Mouse (Mus musculus) lung, postnatal 0 days (tissue): ENCODE data around the gene Slc9a9. TPM values are rescaled to one million over a fixed set of nuclear protein-coding genes. Genes with fewer than 3 reads are reported as not detected.

Source experiments
- ATAC-seq: fragments of 200-750 bp; cut with Nextera tagmentation; 2 replicates; pipeline ENCODE4 v1.8.0; 2017; ENCODE audit warnings: moderate library complexity
- DNase-seq: peaks from one replicate; pipeline ENCODE4 v3.0.0-alpha.2; 2016; ENCODE audit warnings: low spot score
- H3K27ac ChIP-seq: fragments of 300-500 bp; sonication (generic); 2 replicates; pipeline ENCODE4 v1.5.1; 2014; ENCODE audit warnings: antibody characterized with exemption, mild to moderate bottlenecking, low read length, mixed read lengths
- H3K27me3 ChIP-seq: fragments of 300-500 bp; sonication (generic); replicated peaks from 2 replicates; pipeline ENCODE4 v1.6.1; 2014; ENCODE audit warnings: low read length, mixed read lengths; ENCODE audit not compliant: insufficient read depth
- H3K36me3 ChIP-seq: fragments of 300-500 bp; sonication (generic); 2 replicates; pipeline ENCODE4 v1.6.1; 2014; ENCODE audit warnings: low read length, mixed read lengths; ENCODE audit not compliant: insufficient read depth
- H3K4me1 ChIP-seq: fragments of 300-500 bp; sonication (generic); 2 replicates; pipeline ENCODE4 v1.6.1; 2014; ENCODE audit warnings: antibody characterized with exemption, low read depth, low read length, mixed read lengths; ENCODE audit not compliant: insufficient read depth
- H3K4me2 ChIP-seq: fragments of 300-500 bp; sonication (generic); replicated peaks from 2 replicates; pipeline ENCODE4 v1.6.1; 2014; ENCODE audit warnings: low read depth, mild to moderate bottlenecking, low read length, moderate library complexity, mixed read lengths
- H3K4me3 ChIP-seq: fragments of 300-500 bp; sonication (generic); 2 replicates; pipeline ENCODE4 v1.5.1; 2014; ENCODE audit warnings: low read depth, low read length
- H3K9ac ChIP-seq: fragments of 300-500 bp; sonication (generic); replicated peaks from 2 replicates; pipeline ENCODE4 v1.6.1; 2014; ENCODE audit warnings: low read depth, mild to moderate bottlenecking
- H3K9me3 ChIP-seq: fragments of 300-500 bp; sonication (generic); 2 replicates; pipeline ENCODE4 v1.6.1; 2016; ENCODE audit warnings: low read length, mixed read lengths
- CTCF ChIP-seq: IDR thresholded peaks from 2 replicates; pipeline ENCODE4 v1.5.1; 2016; ENCODE audit warnings: antibody characterized with exemption, mild to moderate bottlenecking
- EP300 ChIP-seq: IDR thresholded peaks from 2 replicates; pipeline ENCODE4 v1.6.1; 2016; ENCODE audit warnings: antibody characterized with exemption, mild to moderate bottlenecking, control low read depth
- WGBS: fragments of 180-500 bp; shearing (Covaris S2); extraction: QIAGEN DNeasy Blood & Tissue Kit; methylation state at CpG from one replicate; pipeline ENCODE4 v1.1.7; 2014; 5-methylcytosine and 5-hydroxymethylcytosine counted together
- polyA plus RNA-seq: library from polyadenylated mRNA; unstranded; fragments of >200 nt; fragmentation: Nextera tagmentation; extraction: Ambion mirVana; gene quantifications from 2 replicates; pipeline ENCODE4 v1.2.1, GENCODE M21; 2015

The Slc9a9 gene
- polyA plus RNA-seq, 1 experiment from 2014 or later = 3.7 TPM

GRCm38 (mm10) chr9:95127774-95128173 lies 458.1 kb downstream of the Slc9a9 start:
- Histone ChIP-seq H3K27me3 (no peaks in the 10 kb centered on the region), H3K4me1 (no peaks in the 10 kb centered on the region), H3K4me2 (no peak overlapping the region), H3K36me3 (no peaks in the 10 kb centered on the region), H3K9ac (no peak overlapping the region), H3K4me3 (no peak overlapping the region), H3K27ac (no peak overlapping the region), H3K9me3 (no peaks in the 10 kb centered on the region)
- ATAC-seq (no peak), DNase-seq (peak; percentile 18)
- WGBS = 53% methylated on average over 2 of the region's 2 CpGs
- TF ChIP-seq CTCF (no peak), EP300 (peak; percentile 30; the same call in 1 of the 2 replicates)

- H3K4me2 ChIP-seq = no peak overlapping the region
- no peak overlapping the region for H3K4me3 ChIP-seq
- 72% methylated on average over 10 of the region's 10 CpGs for whole genome bisulfite sequencing
- no peak for TF ChIP-seq CTCF
- peak; percentile 25; the same call in 1 of the 2 replicates for TF ChIP-seq EP300
- no peaks in the 10 kb centered on the region for H3K9me3 ChIP-seq
- DNase-seq = no peak
- no peak overlapping the region for H3K9ac ChIP-seq
- no peak overlapping the region for H3K27ac ChIP-seq
- no peaks in the 10 kb centered on the region for H3K36me3 ChIP-seq
- ATAC-seq = peak; percentile 43; the same call in 1 of the 2 replicates
- H3K27me3 ChIP-seq = no peaks in the 10 kb centered on the region
- H3K4me1 ChIP-seq = no peaks in the 10 kb centered on the region
Observed at GRCm38 (mm10) chr9:95149206-95149729, 479.6 kb downstream of the Slc9a9 start.

GRCm38 (mm10) chr9:95150096-95150495 lies 480.4 kb downstream of the Slc9a9 start:
- no peak for DNase-seq
- Histone ChIP-seq H3K9me3 (no peaks in the 10 kb centered on the region), H3K4me1 (no peaks in the 10 kb centered on the region), H3K36me3 (no peaks in the 10 kb centered on the region), H3K27me3 (no peaks in the 10 kb centered on the region), H3K9ac (no peak overlapping the region), H3K4me3 (no peak overlapping the region), H3K4me2 (no peak overlapping the region), H3K27ac (no peak overlapping the region)
- TF ChIP-seq EP300 (no peak), CTCF (no peak)
- ATAC-seq = no peak
- 29% methylated on average over 3 of the region's 3 CpGs for WGBS

- WGBS = 40% methylated on average over 3 of the region's 3 CpGs
- no peak for DNase-seq
- no peak for ATAC-seq
Observed at GRCm38 (mm10) chr9:95150597-95150996, 480.9 kb downstream of the Slc9a9 start.

GRCm38 (mm10) chr9:95150998-95151397 lies 481.3 kb downstream of the Slc9a9 start:
- Histone ChIP-seq H3K4me3 (no peak overlapping the region), H3K9me3 (no peaks in the 10 kb centered on the region), H3K4me2 (no peak overlapping the region), H3K9ac (no peak overlapping the region), H3K4me1 (no peaks in the 10 kb centered on the region), H3K36me3 (no peaks in the 10 kb centered on the region), H3K27ac (no peak overlapping the region), H3K27me3 (no peaks in the 10 kb centered on the region)
- DNase-seq (no peak), ATAC-seq (no peak)
- TF ChIP-seq EP300 (no peak), CTCF (no peak)
- 59% methylated on average over 4 of the region's 4 CpGs for WGBS

More at GRCm38 (mm10) chr9:95150597-95150996, 480.9 kb downstream of the Slc9a9 start:
- TF ChIP-seq EP300 (no peak), CTCF (no peak)
- Histone ChIP-seq H3K4me3 (no peak overlapping the region), H3K27me3 (no peaks in the 10 kb centered on the region), H3K27ac (no peak overlapping the region), H3K4me1 (no peaks in the 10 kb centered on the region), H3K9ac (no peak overlapping the region), H3K9me3 (no peaks in the 10 kb centered on the region), H3K4me2 (no peak overlapping the region), H3K36me3 (no peaks in the 10 kb centered on the region)

GRCm38 (mm10) chr9:95151746-95152145 lies 482.0 kb downstream of the Slc9a9 start:
- ATAC-seq = no peak
- H3K4me3 ChIP-seq = no peak overlapping the region
- no peaks in the 10 kb centered on the region for H3K9me3 ChIP-seq
- WGBS = 71% methylated on average over 4 of the region's 4 CpGs
- no peaks in the 10 kb centered on the region for H3K4me1 ChIP-seq
- no peak overlapping the region for H3K27ac ChIP-seq
- DNase-seq = no peak
- H3K27me3 ChIP-seq = no peaks in the 10 kb centered on the region
- H3K9ac ChIP-seq = no peak overlapping the region
- H3K4me2 ChIP-seq = no peak overlapping the region
- H3K36me3 ChIP-seq = no peaks in the 10 kb centered on the region
- TF ChIP-seq CTCF (no peak), EP300 (no peak)

- no peak for ATAC-seq
- H3K27ac ChIP-seq = no peak overlapping the region
- H3K27me3 ChIP-seq = no peaks in the 10 kb centered on the region
- no peak overlapping the region for H3K4me2 ChIP-seq
- no peak overlapping the region for H3K4me3 ChIP-seq
- H3K36me3 ChIP-seq = no peaks in the 10 kb centered on the region
- H3K9me3 ChIP-seq = no peaks in the 10 kb centered on the region
- H3K4me1 ChIP-seq = peaks cover 6% of the 10 kb centered on the region; the same call in 1 of the 2 replicates
- WGBS = 75% methylated on average over 6 of the region's 6 CpGs
- DNase-seq = no peak
- no peak for TF ChIP-seq EP300
- no peak for TF ChIP-seq CTCF
- no peak overlapping the region for H3K9ac ChIP-seq
Observed at GRCm38 (mm10) chr9:95153966-95154365, 484.3 kb downstream of the Slc9a9 start.
